32 mouse cellular contexts compared by ENCODE assay signal in the genomic region with DNA sequence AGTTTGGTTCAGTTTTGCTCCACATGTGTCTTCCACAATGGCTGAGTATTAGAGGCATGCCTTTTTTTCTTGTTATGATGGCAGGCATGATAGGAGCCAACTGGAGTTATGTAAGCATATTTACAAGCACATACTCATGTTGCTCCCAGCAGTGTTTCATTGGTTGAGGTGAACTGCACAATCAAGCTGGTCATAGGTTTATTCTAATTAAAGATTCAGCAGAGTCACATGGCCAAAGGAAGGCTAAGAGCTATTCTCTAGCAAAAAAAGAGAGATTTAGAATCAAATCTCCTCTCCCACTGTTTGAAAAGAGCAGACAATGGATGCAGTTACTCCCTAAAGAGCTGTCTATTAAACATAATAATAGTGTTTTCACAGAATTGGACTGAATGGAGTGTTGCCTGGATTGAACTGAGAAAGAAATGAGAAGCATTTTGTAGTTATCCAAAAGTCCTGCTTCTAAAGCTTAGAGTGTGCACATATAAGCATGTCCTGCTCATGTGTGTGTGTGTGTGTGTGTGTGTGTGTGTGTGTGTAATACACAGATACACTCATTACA.
DNase-seq lines count a peak whose midpoint lies in the region; ATAC-seq lines count a peak whose summit lies in the region.
"Had no signal": no experiment of that assay in that cellular context is flagged by ENCODE, and none has a peak within 500 bp of the region (broad histone marks: within the 10 kb centered on the region; RNA-seq: fewer than 3 reads in every experiment).

No protein-coding gene starts in this region.

- H3K27me3 ChIP-seq in midbrain, embryonic 10.5 days (ENCODE audit: low read depth, poor library complexity, severe bottlenecking): no peaks in the 10 kb centered on the region
- H3K27me3 ChIP-seq in midbrain, embryonic 15.5 days (replicated peaks): no peaks in the 10 kb centered on the region
- H3K27me3 ChIP-seq in forebrain, embryonic 14.5 days (replicated peaks; ENCODE audit: control insufficient read depth, insufficient read depth, low read length): no peaks in the 10 kb centered on the region
- H3K27me3 ChIP-seq in midbrain, embryonic 14.5 days (ENCODE audit: control insufficient read depth, insufficient read depth, low read length): no peaks in the 10 kb centered on the region
- H3K27me3 ChIP-seq: heart, embryonic 15.5 days; limb, embryonic 15.5 days; liver, embryonic 13.5 days; neural tube, embryonic 12.5 days had no signal

- ATAC-seq in midbrain, embryonic 15.5 days (replicated peaks): no peak
- no peak for ATAC-seq in forebrain, embryonic 14.5 days
- ATAC-seq in midbrain, embryonic 14.5 days (ENCODE audit: low FRiP score, low TSS enrichment): peak; percentile 31; the same call in 1 of the 2 replicates
- ATAC-seq: intestine, postnatal 0 days had no signal

- peaks cover 11% of the 10 kb centered on the region for H3K4me1 ChIP-seq in midbrain, embryonic 10.5 days
- H3K4me1 ChIP-seq in midbrain, embryonic 15.5 days: no peaks in the 10 kb centered on the region
- no peaks in the 10 kb centered on the region for H3K4me1 ChIP-seq in forebrain, embryonic 14.5 days (ENCODE audit: control insufficient read depth, insufficient read depth, low read length)
- 0 out of 2 replicates have a peak, but pooled peaks cover 4% of the 10 kb centered on the region for H3K4me1 ChIP-seq in midbrain, embryonic 14.5 days (ENCODE audit: control insufficient read depth, insufficient read depth, low read length)
- H3K4me1 ChIP-seq: heart, embryonic 10.5 days; heart, embryonic 15.5 days; limb, embryonic 10.5 days; limb, embryonic 15.5 days; liver, embryonic 13.5 days; neural tube, embryonic 12.5 days had no signal

- H3K4me2 ChIP-seq in midbrain, embryonic 15.5 days: no peak overlapping the region
- H3K4me2 ChIP-seq in forebrain, embryonic 14.5 days (ENCODE audit: low read length): no peak overlapping the region
- H3K4me2 ChIP-seq in midbrain, embryonic 14.5 days (ENCODE audit: low read length): no peak overlapping the region
- H3K4me2 ChIP-seq: heart, embryonic 15.5 days; hindbrain, embryonic 14.5 days; limb, embryonic 15.5 days; liver, embryonic 13.5 days; neural tube, embryonic 12.5 days had no signal

- no peak for DNase-seq in midbrain, embryonic 10.5 days (ENCODE audit: low spot score)
- DNase-seq in R1 (ENCODE audit: low read depth, low spot score): peak; percentile 18
- DNase-seq in forebrain, embryonic 14.5 days (ENCODE audit: low spot score): peak; percentile 33
- DNase-seq in midbrain, embryonic 14.5 days: no peak
- DNase-seq in c-Kit-positive CD71-positive TER-119-positive erythroid progenitor cells, embryonic 14.5 days (ENCODE audit: low spot score): no peak
- DNase-seq in cerebellum, adult 11 months: no peak
- DNase-seq: adrenal gland, postnatal 10 days; cerebellum, adult 18-20 months; cerebellum, postnatal 14 days; gastrocnemius, postnatal 25 days; heart, adult 11 months; heart, postnatal 36 days; kidney, adult 9 months; kidney, postnatal 10 days; layer of hippocampus, postnatal 36 days; liver, embryonic 13.5 days; lung, adult 2 months; lung, postnatal 10 days; right cerebral cortex, adult 18-20 months; spleen, adult 18-20 months; thymus, adult 2 months; thymus, postnatal 4 days had no signal

- H3K27ac ChIP-seq in midbrain, embryonic 10.5 days (replicated peaks): peak overlapping the region; percentile 33; the same call in 1 of the 2 replicates
- H3K27ac ChIP-seq in midbrain, embryonic 15.5 days: no peak overlapping the region
- no peak overlapping the region for H3K27ac ChIP-seq in forebrain, embryonic 14.5 days (ENCODE audit: low read depth, low read length)
- H3K27ac ChIP-seq in midbrain, embryonic 14.5 days (replicated peaks; ENCODE audit: low read depth, low read length): no peak overlapping the region
- H3K27ac ChIP-seq: heart, embryonic 10.5 days; heart, embryonic 15.5 days; hindbrain, embryonic 14.5 days; limb, embryonic 10.5 days; limb, embryonic 15.5 days; liver, embryonic 13.5 days; macrophage; neural tube, embryonic 12.5 days had no signal

- no peak overlapping the region for H3K4me3 ChIP-seq in midbrain, embryonic 10.5 days
- no peak overlapping the region for H3K4me3 ChIP-seq in midbrain, embryonic 15.5 days
- H3K4me3 ChIP-seq in forebrain, embryonic 14.5 days (ENCODE audit: low read depth, low read length): no peak overlapping the region
- no peak overlapping the region for H3K4me3 ChIP-seq in midbrain, embryonic 14.5 days (replicated peaks; ENCODE audit: low read depth, low read length)
- H3K4me3 ChIP-seq: erythroblast, embryonic 14.5 days; heart, embryonic 10.5 days; heart, embryonic 15.5 days; limb, embryonic 10.5 days; limb, embryonic 15.5 days; liver, embryonic 13.5 days; neural tube, embryonic 12.5 days had no signal

- no peak overlapping the region for H3K9ac ChIP-seq in midbrain, embryonic 15.5 days
- H3K9ac ChIP-seq in forebrain, embryonic 14.5 days (ENCODE audit: low read length): no peak overlapping the region
- H3K9ac ChIP-seq in midbrain, embryonic 14.5 days (replicated peaks; ENCODE audit: low read length): no peak overlapping the region
- H3K9ac ChIP-seq: heart, embryonic 15.5 days; hindbrain, embryonic 14.5 days; limb, embryonic 15.5 days; liver, embryonic 13.5 days; neural tube, embryonic 12.5 days had no signal

- H3K36me3 ChIP-seq in midbrain, embryonic 10.5 days: no peaks in the 10 kb centered on the region
- no peaks in the 10 kb centered on the region for H3K36me3 ChIP-seq in midbrain, embryonic 15.5 days (replicated peaks)
- no peaks in the 10 kb centered on the region for H3K36me3 ChIP-seq in forebrain, embryonic 14.5 days (ENCODE audit: control insufficient read depth, insufficient read depth, low read length)
- no peaks in the 10 kb centered on the region for H3K36me3 ChIP-seq in midbrain, embryonic 14.5 days (ENCODE audit: control insufficient read depth, insufficient read depth, low read length)
- H3K36me3 ChIP-seq: heart, embryonic 10.5 days; heart, embryonic 15.5 days; limb, embryonic 10.5 days; limb, embryonic 15.5 days; liver, embryonic 13.5 days; neural tube, embryonic 12.5 days had no signal

- no peaks in the 10 kb centered on the region for H3K9me3 ChIP-seq in midbrain, embryonic 10.5 days (replicated peaks)
- H3K9me3 ChIP-seq in midbrain, embryonic 15.5 days: no peaks in the 10 kb centered on the region
- H3K9me3 ChIP-seq in forebrain, embryonic 14.5 days (replicated peaks; ENCODE audit: control insufficient read depth, low read length): no peaks in the 10 kb centered on the region
- H3K9me3 ChIP-seq in midbrain, embryonic 14.5 days (ENCODE audit: control insufficient read depth, low read length): no peaks in the 10 kb centered on the region
- H3K9me3 ChIP-seq: heart, embryonic 10.5 days; heart, embryonic 15.5 days; limb, embryonic 10.5 days; limb, embryonic 15.5 days; liver, embryonic 13.5 days; neural tube, embryonic 12.5 days had no signal

Comparison
In these comparisons a context has a peak if more than half of its experiments do, and no peak if none do; other contexts are left out.
1. DNase-seq: peak in R1 (single experiment) and forebrain, embryonic 14.5 days (single experiment); none in midbrain, embryonic 10.5 days (single experiment), midbrain, embryonic 14.5 days (single experiment), c-Kit-positive CD71-positive TER-119-positive erythroid progenitor cells, embryonic 14.5 days (single experiment) and cerebellum, adult 11 months (single experiment).